Mouse (Mus musculus) brain, embryonic 14.5 days (tissue): ENCODE results near the gene Zbtb3.

Source experiments
- CTCF ChIP-seq: fragments of 200-500 bp; IDR thresholded peaks from 2 replicates; pipeline ENCODE4 v1.5.1; 2012; ENCODE audit warnings: inconsistent platforms, mild to moderate bottlenecking, moderate library complexity, borderline replicate concordance; ENCODE audit not compliant: insufficient read depth, insufficient read length; ENCODE audit errors: extremely low read depth
- POLR2A ChIP-seq: fragments of 200-500 bp; IDR thresholded peaks from 2 replicates; pipeline ENCODE4 v1.6.1; 2012; ENCODE audit warnings: mild to moderate bottlenecking, inconsistent platforms, borderline replicate concordance; ENCODE audit not compliant: poor library complexity, insufficient read depth, insufficient read length, severe bottlenecking; ENCODE audit errors: extremely low read depth

GRCm38 (mm10) chr19:8832971-8833370 lies 30.6 kb downstream of the Zbtb3 start:
- no peak for TF ChIP-seq CTCF
- TF ChIP-seq POLR2A: no peak
